Mouse (Mus musculus): ENCODE results near the gene Gm20388.

DNA sequence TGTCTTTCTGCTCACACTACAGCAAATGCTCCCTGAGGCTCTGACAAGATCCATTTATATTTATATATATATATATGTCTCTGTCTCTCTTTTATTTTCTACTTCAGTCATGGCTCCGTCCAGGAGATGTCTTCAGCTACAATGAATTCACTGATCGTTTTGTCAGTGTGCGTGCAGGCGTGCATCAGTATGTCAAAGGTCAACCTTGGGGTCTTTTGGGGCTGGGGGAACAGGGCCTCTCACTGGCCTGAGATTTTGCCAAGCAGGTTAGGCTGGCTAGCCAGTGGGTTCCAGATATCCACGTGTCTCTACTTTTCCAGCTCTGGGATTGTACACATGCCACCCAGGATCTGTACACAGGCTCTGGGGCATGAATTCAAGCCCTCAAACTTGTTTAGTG, 2992.4 kb downstream of the Gm20388 start:
- TF ChIP-seq EP300 (IDR thresholded peaks at IDR 0.05; ENCODE audit: low read depth): no peak
- no peak for TF ChIP-seq CTCF (IDR thresholded peaks at IDR 0.05; ENCODE audit: low read depth)

Measured in liver, embryonic 14.5 days (tissue).